Mouse (Mus musculus): ENCODE results near the gene Dzip1.

Dzip1 gene

GRCm38 (mm10) chr14:118838556-118839120 is 86.6 kb downstream of the Dzip1 start:
- in situ Hi-C loops (cut with MboI; ENCODE audit: low sequenced_read_pairs) = no loop called here

GRCm38 (mm10) chr14:118836754-118837153 is 88.5 kb downstream of the Dzip1 start:
- in situ Hi-C loops (cut with MboI; ENCODE audit: low sequenced_read_pairs) = no loop called here

GRCm38 (mm10) chr14:118836145-118836544 is 89.1 kb downstream of the Dzip1 start:
- in situ Hi-C loops (cut with MboI; ENCODE audit: low sequenced_read_pairs) = no loop called here

- in situ Hi-C loops (cut with MboI; ENCODE audit: low sequenced_read_pairs) = no loop called here
Measured at GRCm38 (mm10) chr14:118834313-118834712, 90.9 kb downstream of the Dzip1 start.

- in situ Hi-C loops (cut with MboI; ENCODE audit: low sequenced_read_pairs) = no loop called here
Measured at GRCm38 (mm10) chr14:118833241-118833640, 92.0 kb downstream of the Dzip1 start.

- in situ Hi-C loops (cut with MboI; ENCODE audit: low sequenced_read_pairs) = no loop called here
Measured at GRCm38 (mm10) chr14:118831597-118831996, 93.7 kb downstream of the Dzip1 start.

GRCm38 (mm10) chr14:118829331-118830095 is 95.7 kb downstream of the Dzip1 start:
- in situ Hi-C loops (cut with MboI; ENCODE audit: low sequenced_read_pairs) = no loop called here

- in situ Hi-C loops (cut with MboI; ENCODE audit: low sequenced_read_pairs) = no loop called here
Measured at GRCm38 (mm10) chr14:118827283-118827904, 97.9 kb downstream of the Dzip1 start.

- in situ Hi-C loops (cut with MboI; ENCODE audit: low sequenced_read_pairs) = no loop called here
Measured at GRCm38 (mm10) chr14:118826346-118826745, 98.9 kb downstream of the Dzip1 start.

Measured in CH12F3 (cell line).